Mouse (Mus musculus): ENCODE results near the gene Rxfp2.

Gene Rxfp2

DNA sequence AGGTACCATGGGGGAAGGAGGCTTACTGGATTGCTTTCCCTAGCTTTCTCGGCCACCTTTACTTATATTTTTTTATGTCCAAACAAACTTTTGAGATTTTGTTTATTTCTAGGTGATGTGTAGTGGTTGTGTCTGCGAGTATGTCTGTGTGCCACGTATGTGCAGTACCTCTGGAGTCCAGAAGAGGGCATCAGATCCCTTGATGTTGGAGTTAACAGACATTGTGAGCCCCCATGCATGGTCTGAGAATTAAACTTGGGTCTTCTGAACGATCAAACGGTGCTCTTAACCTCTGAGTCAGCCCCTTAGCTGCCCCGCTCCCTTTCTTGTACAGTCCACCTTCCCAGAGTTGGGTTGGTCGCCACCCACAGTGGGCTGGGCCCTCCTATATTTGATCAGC is 95.5 kb downstream of the Rxfp2 start:
- DNase-seq (ENCODE audit: low read depth in 1 of 2, low spot score in 2 of 2) = no peak

- DNase-seq (ENCODE audit: low read depth in 1 of 2, low spot score in 2 of 2) = no peak
These were observed 96.3 kb downstream of the Rxfp2 start for GRCm38 (mm10) chr5:150114778-150115177.

DNA sequence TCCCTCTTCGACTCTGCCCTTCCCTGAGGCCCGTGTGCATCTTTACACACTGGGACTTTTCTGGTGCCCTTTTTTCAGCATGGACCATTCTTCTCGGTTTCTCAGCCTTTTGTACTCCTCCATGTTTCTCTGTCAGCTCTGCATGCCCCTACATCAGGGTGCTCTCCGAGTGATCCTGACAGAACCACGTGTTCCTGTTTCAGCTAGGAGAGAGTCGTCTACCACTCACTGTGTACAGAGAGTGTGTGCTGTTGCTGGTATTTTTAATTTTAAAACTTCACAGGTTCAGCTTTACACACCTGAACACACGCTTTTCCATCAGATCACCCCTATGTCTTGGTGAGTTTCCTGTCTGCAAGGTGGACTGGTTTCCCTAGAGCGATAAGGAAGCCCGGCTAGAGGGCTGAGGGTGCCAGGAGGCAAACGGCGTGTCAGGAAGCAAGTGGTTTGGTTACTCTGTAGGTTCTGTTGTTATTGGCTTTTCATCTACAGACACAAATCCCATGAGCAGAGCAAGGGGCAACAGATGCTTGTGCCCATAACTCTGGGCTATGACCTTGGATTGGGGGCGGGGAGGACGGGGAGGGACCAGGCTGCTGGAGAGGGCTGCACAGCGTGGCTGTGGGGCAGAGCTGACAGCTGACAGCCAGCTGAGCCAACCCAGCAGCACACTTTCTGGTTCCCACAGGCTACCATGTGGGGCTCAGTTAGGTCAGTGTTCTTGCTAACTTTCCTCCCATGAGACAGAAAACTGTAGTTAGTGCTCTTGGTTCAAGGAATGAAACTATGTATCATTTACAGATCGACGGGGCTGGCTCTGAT is 97.0 kb downstream of the Rxfp2 start:
- DNase-seq (ENCODE audit: low read depth in 1 of 2, low spot score in 2 of 2) = no peak

DNA sequence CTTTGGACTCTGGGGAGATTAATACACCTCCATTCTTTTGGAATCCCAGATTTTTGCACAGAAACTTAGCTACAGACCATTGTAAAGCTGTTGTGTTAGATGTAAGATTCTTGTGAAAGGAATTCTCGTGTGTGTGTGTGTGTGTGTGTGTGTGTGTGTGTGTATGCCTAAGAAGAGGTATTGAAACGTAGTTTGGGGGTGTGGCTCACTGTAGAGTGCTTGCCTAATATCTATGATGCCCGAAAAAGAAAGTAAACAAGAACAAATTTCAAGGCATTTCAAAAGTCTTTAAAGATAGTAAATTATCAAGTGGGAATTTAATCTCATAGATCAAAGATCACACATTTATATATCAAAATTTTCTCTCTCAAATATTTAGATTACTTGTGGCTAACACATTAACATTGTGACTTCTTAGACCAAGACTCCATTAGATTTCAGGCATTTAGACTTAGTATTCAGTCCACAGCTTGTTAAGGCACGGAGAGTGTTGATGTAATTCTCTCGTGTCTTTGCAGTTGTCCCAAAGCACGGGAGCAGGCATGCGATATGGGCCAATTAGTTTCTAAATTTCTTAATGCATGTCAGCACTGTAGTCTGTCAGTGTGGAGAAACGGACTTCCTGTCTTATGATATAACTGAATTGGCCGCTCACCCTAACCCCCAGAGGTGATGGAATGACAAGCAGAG is 97.9 kb downstream of the Rxfp2 start:
- DNase-seq (ENCODE audit: low read depth in 1 of 2, low spot score in 2 of 2) = no peak

- peak in 1 of 2 experiments; percentile 23 for DNase-seq (ENCODE audit: low read depth in 1 of 2, low spot score in 2 of 2)
These were observed 98.4 kb downstream of the Rxfp2 start for GRCm38 (mm10) chr5:150116906-150117216.

- no peak for DNase-seq (ENCODE audit: low read depth in 1 of 2, low spot score in 2 of 2)
These were observed 99.6 kb downstream of the Rxfp2 start for GRCm38 (mm10) chr5:150118124-150118454.

- peak; percentile 96 to 98 for DNase-seq (ENCODE audit: low read depth in 1 of 2, low spot score in 2 of 2)
These were observed 100.2 kb downstream of the Rxfp2 start, which contains the start of gene Fry for GRCm38 (mm10) chr5:150118455-150119241. Gene Fry, plus strand, starts transcription at chr5:150118645.

DNA sequence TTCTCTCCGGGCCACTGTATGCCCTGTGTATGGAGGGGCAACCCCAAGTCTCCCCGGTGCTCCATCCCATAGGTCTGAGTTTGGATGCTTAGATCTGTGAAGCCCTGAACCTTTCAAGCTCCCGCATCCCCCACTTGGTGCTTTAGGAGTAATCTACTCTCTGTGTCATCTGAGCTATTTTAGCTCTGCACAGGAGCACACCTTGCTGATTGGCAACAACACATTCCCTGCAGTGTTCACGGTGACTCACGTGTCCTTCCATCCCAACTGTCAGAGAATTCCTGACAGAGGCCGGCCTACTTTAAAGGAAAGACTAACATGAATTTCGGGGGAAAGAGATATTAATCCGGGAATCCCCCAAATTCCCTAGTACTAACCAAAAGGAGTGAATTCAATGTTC is 102.2 kb downstream of the Rxfp2 start:
- no peak for DNase-seq (ENCODE audit: low read depth in 1 of 2, low spot score in 2 of 2)

GRCm38 (mm10) chr5:150122095-150122494 is 103.6 kb downstream of the Rxfp2 start:
- DNase-seq (ENCODE audit: low read depth in 1 of 2, low spot score in 2 of 2) = no peak

DNA sequence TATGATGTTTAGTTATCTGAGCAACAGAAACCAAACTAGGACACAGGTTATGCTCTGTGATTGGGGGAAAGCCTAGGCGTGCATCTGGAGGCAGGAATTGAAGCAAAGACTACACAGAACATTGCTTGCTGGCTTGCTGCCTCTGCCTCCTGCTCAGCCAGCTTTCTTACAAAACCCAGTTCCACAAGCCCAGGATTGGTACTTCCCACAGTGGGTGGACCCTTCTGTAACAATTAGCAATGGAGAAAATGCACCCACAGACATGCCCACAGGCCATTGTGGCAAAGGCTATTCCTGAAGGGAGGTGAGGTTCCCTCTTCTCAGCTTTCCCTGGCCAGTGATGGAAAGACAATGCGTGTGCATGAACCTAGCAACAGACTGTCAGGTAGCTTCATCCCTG is 104.1 kb downstream of the Rxfp2 start:
- no peak for DNase-seq (ENCODE audit: low read depth in 1 of 2, low spot score in 2 of 2)

GRCm38 (mm10) chr5:150125920-150126319 is 107.4 kb downstream of the Rxfp2 start:
- no peak for DNase-seq (ENCODE audit: low read depth in 1 of 2, low spot score in 2 of 2)

- DNase-seq (ENCODE audit: low read depth in 1 of 2, low spot score in 2 of 2) = no peak
These were observed 110.0 kb downstream of the Rxfp2 start for GRCm38 (mm10) chr5:150128432-150128831.

- DNase-seq (ENCODE audit: low read depth in 1 of 2, low spot score in 2 of 2) = no peak
These were observed 111.7 kb downstream of the Rxfp2 start for GRCm38 (mm10) chr5:150130144-150130543.

- DNase-seq (ENCODE audit: low read depth in 1 of 2, low spot score in 2 of 2) = no peak
These were observed 112.7 kb downstream of the Rxfp2 start for GRCm38 (mm10) chr5:150131166-150131565.

All from monocyte, adult 2 months (primary cell).